Mouse (Mus musculus) liver, embryonic 11.5 days (tissue): ENCODE measurements at regions not wholly inside any gene's neighbourhood (a gene's known extent, or its start where the extent isn't known, plus 50 kb on each side); places are given as distances from the start of the nearest gene placed in this dataset.

Source experiments
- ATAC-seq: fragments of 200-750 bp; cut with Nextera tagmentation; replicated peaks from 2 replicates; pipeline ENCODE4 v1.8.0; 2017; ENCODE audit warnings: moderate number of reproducible peaks, mild to moderate bottlenecking, moderate TSS enrichment, moderate library complexity; ENCODE audit not compliant: low FRiP score
- DNase-seq: peaks from one replicate; pipeline ENCODE4 v3.0.0-alpha.2; 2017; ENCODE audit warnings: low spot score
- H3K27ac ChIP-seq: fragments of 300-500 bp; sonication (generic); 2 replicates; pipeline ENCODE4 v1.5.1; 2014; ENCODE audit warnings: mild to moderate bottlenecking, low read depth, low read length, control low read depth
- H3K27me3 ChIP-seq: fragments of 300-500 bp; sonication (generic); replicated peaks from 2 replicates; pipeline ENCODE4 v1.6.1; 2014; ENCODE audit warnings: low read length, mixed read lengths; ENCODE audit not compliant: control insufficient read depth, insufficient read depth
- H3K36me3 ChIP-seq: fragments of 300-500 bp; sonication (generic); 2 replicates; pipeline ENCODE4 v1.6.1; 2014; ENCODE audit warnings: mild to moderate bottlenecking, low read length, moderate library complexity, mixed read lengths; ENCODE audit not compliant: control insufficient read depth, insufficient read depth
- H3K4me1 ChIP-seq: fragments of 300-500 bp; sonication (generic); replicated peaks from 2 replicates; pipeline ENCODE4 v1.6.1; 2014; ENCODE audit warnings: low read length, mixed read lengths; ENCODE audit not compliant: control insufficient read depth, insufficient read depth
- H3K4me2 ChIP-seq: fragments of 300-500 bp; sonication (generic); 2 replicates; pipeline ENCODE4 v1.6.1; 2014; ENCODE audit warnings: mild to moderate bottlenecking, control low read depth, moderate library complexity
- H3K4me3 ChIP-seq: fragments of 300-500 bp; sonication (generic); 2 replicates; pipeline ENCODE4 v1.5.1; 2014; ENCODE audit warnings: low read depth, low read length, control low read depth
- H3K9ac ChIP-seq: fragments of 300-500 bp; sonication (generic); 2 replicates; pipeline ENCODE4 v1.6.1; 2014; ENCODE audit warnings: low read depth, low read length, control low read depth
- H3K9me3 ChIP-seq: fragments of 300-500 bp; sonication (generic); 2 replicates; pipeline ENCODE4 v1.6.1; 2016; ENCODE audit warnings: low read length, inconsistent platforms, mixed read lengths; ENCODE audit not compliant: control insufficient read depth
- WGBS: fragments of 180-500 bp; shearing (Covaris S2); extraction: QIAGEN DNeasy Blood & Tissue Kit; methylation state at CpG from one replicate; pipeline ENCODE4 v1.1.7; 2014; 5-methylcytosine and 5-hydroxymethylcytosine counted together

GRCm38 (mm10) chr11:112718547-112718946 lies 63.5 kb upstream of the Sox9 start:
- no peak overlapping the region for H3K9ac ChIP-seq
- no peak overlapping the region for H3K4me2 ChIP-seq
- no peak overlapping the region for H3K27ac ChIP-seq
- H3K4me1 ChIP-seq = no peaks in the 10 kb centered on the region
- ATAC-seq (no peak), DNase-seq (no peak)
- H3K27me3 ChIP-seq = no peaks in the 10 kb centered on the region
- H3K9me3 ChIP-seq = no peaks in the 10 kb centered on the region
- H3K4me3 ChIP-seq = no peak overlapping the region
- H3K36me3 ChIP-seq = no peaks in the 10 kb centered on the region
- 69% methylated on average over 2 of the region's 2 CpGs for WGBS

DNA sequence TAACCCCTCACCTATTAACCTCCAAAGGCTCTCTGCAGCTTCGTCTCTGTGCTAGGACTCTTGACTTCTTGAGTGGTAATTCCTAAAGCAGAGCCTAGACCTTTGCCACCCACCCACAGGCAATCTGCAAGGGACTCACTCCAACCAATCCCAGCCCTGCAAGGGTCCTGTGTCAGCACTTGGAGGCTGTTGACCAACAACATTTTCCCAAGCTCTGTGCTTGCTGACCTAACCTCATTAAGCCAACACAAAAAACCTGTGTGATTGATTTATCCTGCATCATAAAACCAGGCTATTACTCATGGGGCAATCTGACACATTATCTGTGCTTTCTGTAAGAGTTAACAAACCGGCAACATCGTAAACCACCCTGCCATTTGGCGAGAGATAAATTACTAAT lies 61.4 kb upstream of the Sox9 start:
- no peaks in the 10 kb centered on the region for H3K36me3 ChIP-seq
- WGBS = 81% methylated on average over 4 of the region's 4 CpGs
- no peaks in the 10 kb centered on the region; the same call in 1 of the 2 replicates for H3K4me1 ChIP-seq
- no peaks in the 10 kb centered on the region for H3K27me3 ChIP-seq
- H3K4me2 ChIP-seq = no peak overlapping the region
- no peak overlapping the region for H3K4me3 ChIP-seq
- no peak overlapping the region for H3K27ac ChIP-seq
- H3K9me3 ChIP-seq = no peaks in the 10 kb centered on the region
- no peak overlapping the region for H3K9ac ChIP-seq
- no peak for ATAC-seq
- DNase-seq = no peak

GRCm38 (mm10) chr11:112722936-112723335 lies 59.1 kb upstream of the Sox9 start:
- no peak overlapping the region for H3K4me2 ChIP-seq
- 48% methylated on average over 4 of the region's 4 CpGs for WGBS
- no peak overlapping the region for H3K9ac ChIP-seq
- no peaks in the 10 kb centered on the region for H3K36me3 ChIP-seq
- H3K9me3 ChIP-seq = no peaks in the 10 kb centered on the region
- no peaks in the 10 kb centered on the region for H3K27me3 ChIP-seq
- no peak overlapping the region for H3K27ac ChIP-seq
- DNase-seq (no peak), ATAC-seq (no peak)
- H3K4me3 ChIP-seq = no peak overlapping the region
- no peaks in the 10 kb centered on the region; the same call in 1 of the 2 replicates for H3K4me1 ChIP-seq

DNA sequence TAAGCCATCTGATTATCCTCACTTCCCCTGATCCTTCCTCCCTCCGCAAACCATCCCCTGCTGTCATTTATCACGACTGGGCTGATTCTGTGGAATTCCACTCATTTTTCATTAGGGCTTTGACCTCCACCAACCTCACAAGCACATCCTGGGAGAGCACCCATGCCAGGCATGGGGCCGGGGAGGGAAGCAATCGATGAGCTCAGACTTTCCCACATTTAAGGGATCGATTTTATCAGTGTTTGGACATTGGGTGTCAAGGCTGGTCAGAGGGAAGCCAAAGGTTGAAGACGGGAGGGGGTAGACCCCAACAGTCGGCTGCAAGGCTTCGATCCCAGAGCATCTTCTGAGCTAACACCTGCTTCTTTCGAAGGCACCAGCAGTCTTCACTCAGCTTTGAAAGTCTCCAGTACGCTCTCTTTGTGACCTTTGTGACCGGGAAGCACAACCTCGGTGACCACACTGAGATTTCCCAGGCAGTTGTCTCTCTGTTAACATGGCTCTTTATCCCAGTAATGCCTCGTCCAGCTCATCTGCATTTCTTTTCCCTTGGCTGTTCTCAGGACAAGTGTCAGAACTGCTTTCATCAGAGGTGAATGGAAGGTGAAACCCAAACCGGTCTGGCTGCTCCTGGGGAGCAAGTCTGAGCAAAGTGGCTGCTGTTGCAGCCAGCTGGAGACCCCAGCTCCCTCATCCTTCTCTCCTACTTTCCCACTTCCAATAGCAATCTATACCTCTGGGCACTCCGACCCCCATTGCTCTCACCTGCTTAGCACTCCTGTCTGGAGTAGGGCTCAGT lies 53.7 kb upstream of the Sox9 start:
- Histone ChIP-seq H3K9me3 (no peaks in the 10 kb centered on the region), H3K36me3 (no peaks in the 10 kb centered on the region), H3K4me3 (no peak overlapping the region), H3K27me3 (no peaks in the 10 kb centered on the region), H3K9ac (no peak overlapping the region), H3K4me1 (peaks cover 3% of the 10 kb centered on the region), H3K4me2 (no peak overlapping the region; the same call in 1 of the 2 replicates), H3K27ac (no peak overlapping the region)
- ATAC-seq = 0 out of 2 replicates have a peak, but pooled peaks have one; percentile 12
- no peak for DNase-seq
- WGBS = 21% methylated on average over 15 of the region's 15 CpGs
